Mouse (Mus musculus): Measurements from ENCODE around the gene Mical2. TPM values are rescaled to one million over a fixed set of nuclear protein-coding genes. Genes with fewer than 3 reads are reported as not detected.
A peak's percentile ranks its signal among the peaks of the same experiment; 100 is the strongest.

Mical2 gene
- polyA plus RNA-seq, 1 experiment from 2014 or later: 4.4 TPM

DNA sequence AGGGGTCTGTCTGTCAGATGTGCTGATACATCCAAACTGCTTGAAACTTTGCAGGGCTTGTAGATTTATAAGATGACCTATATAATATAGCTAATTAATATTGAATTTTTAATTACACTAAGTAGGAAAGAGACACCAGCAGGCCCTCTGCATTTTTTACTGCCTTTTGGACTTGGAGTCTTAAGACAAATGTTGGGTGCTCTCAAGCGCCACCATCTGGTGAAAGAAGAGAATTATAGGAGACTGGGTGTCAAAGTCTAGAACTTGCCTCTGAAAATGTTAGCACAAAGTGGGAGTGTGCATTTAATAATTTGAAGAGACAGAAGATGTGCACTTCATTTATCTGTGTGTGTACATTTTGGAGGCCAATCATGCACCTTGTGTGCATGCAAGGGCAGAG, 103.3 kb downstream of the Mical2 start:
- Histone ChIP-seq H3K4me1 (0 out of 2 replicates have a peak, but pooled peaks cover 3% of the 10 kb centered on the region), H3K9me3 (no peaks in the 10 kb centered on the region), H3K27me3 (peaks cover 3% of the 10 kb centered on the region; the same call in 1 of the 2 replicates), H3K36me3 (no peaks in the 10 kb centered on the region), H3K27ac (no peak overlapping the region), H3K4me3 (no peak overlapping the region), H3K9ac (no peak overlapping the region), H3K4me2 (no peak overlapping the region)
- ATAC-seq (ENCODE audit: insufficient number of reproducible peaks, low FRiP score, low TSS enrichment, low read depth): no peak
- whole genome bisulfite sequencing: 26% methylated on average over 1 of the region's 1 CpGs

DNA sequence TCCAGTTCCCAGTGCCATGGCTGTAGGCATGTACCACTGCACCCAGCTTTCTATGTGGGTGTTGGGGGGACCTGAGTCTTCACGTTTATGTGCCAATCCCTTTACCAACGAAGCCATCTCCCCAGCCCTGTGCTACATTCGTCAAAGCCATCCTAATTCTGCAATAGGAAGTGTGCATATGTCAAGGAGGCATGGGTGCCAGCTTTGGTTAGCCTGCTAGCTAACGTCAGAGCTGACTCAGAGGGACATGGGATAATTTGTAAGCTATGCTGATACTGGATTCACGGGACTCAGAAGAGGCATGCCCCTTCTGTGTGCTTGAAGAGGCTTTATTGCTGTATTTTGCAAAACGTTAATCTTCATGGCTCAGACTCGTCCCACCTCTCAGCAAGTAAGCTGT, 103.8 kb downstream of the Mical2 start:
- WGBS: 77% methylated on average over 7 of the region's 7 CpGs

DNA sequence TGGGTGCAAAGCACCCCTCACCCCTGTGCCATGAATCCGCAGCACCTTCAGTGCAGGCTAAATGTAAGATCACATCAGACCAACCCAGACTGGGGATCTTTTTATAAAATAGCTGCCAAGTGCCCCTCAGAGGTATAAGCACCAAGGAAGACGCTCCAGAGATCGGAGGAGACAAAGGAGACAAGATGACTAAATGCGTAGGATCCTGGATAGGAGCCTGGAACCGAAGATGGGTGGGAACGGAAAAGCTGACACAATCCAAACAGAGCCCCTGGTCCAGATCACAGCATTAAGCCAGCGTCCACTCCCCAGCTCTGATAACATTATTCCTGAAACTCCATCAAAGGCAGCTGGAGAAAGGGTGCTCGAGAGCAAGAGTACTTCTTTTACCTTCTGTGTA, 105.3 kb downstream of the Mical2 start:
- WGBS: 82% methylated on average over 8 of the region's 8 CpGs
- H3K36me3 ChIP-seq: no peaks in the 10 kb centered on the region

More for the DNA sequence above, 103.8 kb downstream of the Mical2 start:
- no peak overlapping the region for H3K4me2 ChIP-seq
- H3K9me3 ChIP-seq: no peaks in the 10 kb centered on the region
- no peak overlapping the region for H3K27ac ChIP-seq
- ATAC-seq (ENCODE audit: insufficient number of reproducible peaks, low FRiP score, low TSS enrichment, low read depth): no peak
- H3K36me3 ChIP-seq: no peaks in the 10 kb centered on the region
- H3K27me3 ChIP-seq: peaks cover 3% of the 10 kb centered on the region; the same call in 1 of the 2 replicates
- no peak overlapping the region for H3K9ac ChIP-seq
- 0 out of 2 replicates have a peak, but pooled peaks cover 3% of the 10 kb centered on the region for H3K4me1 ChIP-seq
- no peak overlapping the region for H3K4me3 ChIP-seq

DNA sequence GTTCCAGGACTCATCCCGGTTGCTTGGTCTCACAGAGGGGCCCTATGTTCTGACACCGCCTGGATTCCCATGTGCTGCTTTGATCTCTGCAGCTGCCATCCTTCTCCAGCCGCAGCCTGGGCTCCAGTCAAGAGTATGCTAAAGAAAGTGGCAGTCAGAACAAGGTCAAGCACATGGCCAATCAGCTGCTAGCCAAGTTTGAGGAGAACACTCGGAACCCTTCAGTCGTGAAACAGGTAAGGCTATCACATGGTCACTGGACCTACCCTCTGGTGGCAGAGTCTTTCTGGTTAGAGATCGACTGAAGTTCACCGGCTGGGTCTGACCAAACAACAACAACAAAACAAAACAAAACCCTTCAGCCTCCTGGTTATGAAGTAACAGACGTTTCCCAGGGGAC, 106.1 kb downstream of the Mical2 start:
- Histone ChIP-seq H3K9ac (no peak overlapping the region), H3K27ac (no peak overlapping the region), H3K4me1 (peaks cover 19% of the 10 kb centered on the region), H3K9me3 (no peaks in the 10 kb centered on the region), H3K4me3 (no peak overlapping the region), H3K4me2 (no peak overlapping the region), H3K27me3 (peaks cover 10% of the 10 kb centered on the region; the same call in 1 of the 2 replicates), H3K36me3 (no peaks in the 10 kb centered on the region)
- no peak for ATAC-seq (ENCODE audit: insufficient number of reproducible peaks, low FRiP score, low TSS enrichment, low read depth)
- WGBS: 67% methylated on average over 8 of the region's 8 CpGs

More for the DNA sequence above, 105.3 kb downstream of the Mical2 start:
- Histone ChIP-seq H3K4me3 (no peak overlapping the region), H3K9ac (no peak overlapping the region), H3K9me3 (no peaks in the 10 kb centered on the region), H3K4me2 (no peak overlapping the region), H3K27me3 (peaks cover 10% of the 10 kb centered on the region; the same call in 1 of the 2 replicates), H3K27ac (no peak overlapping the region), H3K4me1 (peaks cover 11% of the 10 kb centered on the region)
- no peak for ATAC-seq (ENCODE audit: insufficient number of reproducible peaks, low FRiP score, low TSS enrichment, low read depth)

DNA sequence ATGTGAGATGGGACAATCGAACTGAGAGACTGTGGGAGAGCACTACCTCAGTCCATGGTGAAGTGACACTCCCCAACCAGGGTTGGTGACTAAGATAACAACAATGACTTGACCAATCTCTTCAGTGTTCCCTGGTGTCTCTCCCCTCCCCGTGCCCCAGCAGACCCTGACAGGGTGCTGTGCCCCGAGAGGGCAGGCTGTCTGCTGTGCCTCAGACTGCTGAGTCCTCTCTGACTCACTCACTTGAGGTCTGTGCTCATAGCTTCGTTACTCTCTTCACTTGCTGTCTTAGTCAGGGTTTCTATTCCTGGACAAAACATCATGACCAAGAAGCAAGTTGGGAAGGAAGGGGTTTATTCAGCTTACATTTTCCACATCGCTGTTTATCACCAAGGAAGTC, 106.8 kb downstream of the Mical2 start:
- H3K27ac ChIP-seq: no peak overlapping the region
- no peak overlapping the region for H3K9ac ChIP-seq
- ATAC-seq (ENCODE audit: insufficient number of reproducible peaks, low FRiP score, low TSS enrichment, low read depth): no peak
- peaks cover 25% of the 10 kb centered on the region for H3K4me1 ChIP-seq
- no peaks in the 10 kb centered on the region for H3K9me3 ChIP-seq
- peaks cover 10% of the 10 kb centered on the region; the same call in 1 of the 2 replicates for H3K27me3 ChIP-seq
- H3K36me3 ChIP-seq: no peaks in the 10 kb centered on the region
- WGBS: 72% methylated on average over 5 of the region's 5 CpGs
- no peak overlapping the region for H3K4me3 ChIP-seq
- H3K4me2 ChIP-seq: no peak overlapping the region

DNA sequence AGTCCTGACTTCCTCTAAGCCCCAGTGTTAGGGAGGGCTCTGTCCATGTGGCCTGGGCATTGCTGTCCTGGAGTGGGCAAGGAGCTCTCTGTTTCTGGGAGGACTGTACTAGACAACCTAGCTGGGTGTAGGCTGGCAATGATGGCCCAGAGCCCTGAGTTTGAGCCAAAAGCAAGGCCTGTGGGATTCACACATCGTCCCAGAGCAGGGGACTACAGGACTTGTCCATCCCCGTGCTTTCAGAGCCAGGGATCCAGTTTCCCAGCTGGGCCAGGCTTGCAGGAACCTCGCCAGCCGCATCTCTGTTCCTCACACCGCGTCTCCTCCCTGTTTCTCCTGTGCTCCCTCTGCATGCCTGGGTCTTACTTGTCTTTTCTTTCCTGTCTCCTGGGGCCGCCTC, 107.7 kb downstream of the Mical2 start:
- WGBS: 68% methylated on average over 7 of the region's 7 CpGs
- ATAC-seq (ENCODE audit: insufficient number of reproducible peaks, low FRiP score, low TSS enrichment, low read depth): no peak

DNA sequence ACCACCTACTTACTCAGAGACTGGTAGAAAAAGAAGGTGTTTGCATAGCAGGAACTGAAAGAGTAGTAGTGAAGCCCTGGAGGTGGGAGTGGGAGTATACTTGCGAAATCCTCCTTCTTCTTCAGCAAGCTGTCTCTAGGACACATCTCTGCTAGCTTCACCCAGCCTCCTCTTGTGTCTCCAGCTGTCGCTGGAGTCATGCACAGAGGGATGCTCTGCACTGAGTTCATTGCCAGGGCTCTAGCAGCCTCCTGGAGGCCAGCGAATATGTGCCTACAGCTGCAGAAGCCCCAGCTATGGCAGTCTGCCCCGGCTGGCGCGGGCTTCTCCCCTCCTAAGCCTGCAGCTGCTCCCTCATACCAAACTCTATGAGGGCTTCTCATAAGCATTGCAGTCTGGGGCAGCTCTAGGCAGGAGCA, 110.6 kb downstream of the Mical2 start:
- peak; percentile 77; the same call in 1 of the 2 replicates for ATAC-seq (ENCODE audit: insufficient number of reproducible peaks, low FRiP score, low TSS enrichment, low read depth)
- WGBS: 33% methylated on average over 6 of the region's 6 CpGs
- no peak overlapping the region for H3K4me3 ChIP-seq
- no peaks in the 10 kb centered on the region for H3K9me3 ChIP-seq
- peak overlapping the region; percentile 30 for H3K4me2 ChIP-seq
- H3K27ac ChIP-seq: peak overlapping the region; percentile 79
- H3K27me3 ChIP-seq: peaks cover 10% of the 10 kb centered on the region; the same call in 1 of the 2 replicates
- no peaks in the 10 kb centered on the region for H3K36me3 ChIP-seq
- H3K9ac ChIP-seq: no peak overlapping the region
- H3K4me1 ChIP-seq: peaks cover 29% of the 10 kb centered on the region

More for the DNA sequence above, 107.7 kb downstream of the Mical2 start:
- no peak overlapping the region for H3K27ac ChIP-seq
- no peaks in the 10 kb centered on the region for H3K36me3 ChIP-seq
- peaks cover 29% of the 10 kb centered on the region for H3K4me1 ChIP-seq
- no peak overlapping the region for H3K4me3 ChIP-seq
- H3K9ac ChIP-seq: no peak overlapping the region
- H3K9me3 ChIP-seq: no peaks in the 10 kb centered on the region
- peaks cover 13% of the 10 kb centered on the region; the same call in 1 of the 2 replicates for H3K27me3 ChIP-seq
- no peak overlapping the region for H3K4me2 ChIP-seq

DNA sequence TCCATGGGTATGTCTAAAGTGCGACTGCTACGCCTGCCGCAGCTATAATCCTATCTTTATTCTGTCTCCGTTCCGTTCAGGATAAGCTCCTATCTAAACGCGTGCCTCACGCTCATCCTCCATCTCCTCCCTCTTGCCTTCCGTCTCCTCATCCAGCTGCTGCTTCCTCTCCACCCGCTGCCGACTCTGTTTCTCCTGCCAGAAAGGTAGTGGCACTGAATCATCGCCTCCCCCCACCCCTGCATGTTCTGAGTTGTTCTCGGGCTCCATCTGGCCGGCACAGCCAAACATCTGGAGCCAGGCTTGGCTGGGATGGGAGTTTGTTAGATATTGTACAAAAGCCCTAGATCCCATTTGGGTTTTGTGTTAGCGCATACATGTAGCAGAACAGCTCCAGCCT, 111.1 kb downstream of the Mical2 start:
- no peaks in the 10 kb centered on the region for H3K36me3 ChIP-seq
- peaks cover 10% of the 10 kb centered on the region; the same call in 1 of the 2 replicates for H3K27me3 ChIP-seq
- no peak overlapping the region for H3K4me3 ChIP-seq
- H3K4me2 ChIP-seq: peak overlapping the region; percentile 30
- peak overlapping the region; percentile 79 for H3K27ac ChIP-seq
- H3K9ac ChIP-seq: no peak overlapping the region
- H3K4me1 ChIP-seq: peaks cover 29% of the 10 kb centered on the region
- WGBS: 41% methylated on average over 15 of the region's 15 CpGs
- H3K9me3 ChIP-seq: no peaks in the 10 kb centered on the region
- peak; percentile 47; the same call in 1 of the 2 replicates for ATAC-seq (ENCODE audit: insufficient number of reproducible peaks, low FRiP score, low TSS enrichment, low read depth)

DNA sequence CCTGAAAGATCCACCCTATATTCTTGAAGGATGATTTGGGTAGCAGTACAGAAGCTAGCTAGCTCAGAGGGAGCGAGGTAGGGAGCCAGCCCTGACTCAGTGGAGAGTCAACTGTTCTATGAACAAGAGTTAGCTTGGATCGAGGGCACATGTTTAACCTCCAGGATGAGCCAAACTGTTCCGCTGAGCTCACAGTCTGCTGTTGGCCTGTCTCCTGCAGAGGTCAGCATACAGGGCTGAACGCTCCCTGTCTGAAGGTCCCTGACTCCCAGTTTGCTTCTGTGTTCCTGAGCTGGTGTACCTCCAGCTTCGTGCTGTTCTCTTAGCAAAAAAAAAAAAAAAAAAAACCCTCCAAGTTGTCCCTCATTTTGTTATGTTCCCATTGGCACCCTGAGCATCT, 112.1 kb downstream of the Mical2 start:
- peaks cover 29% of the 10 kb centered on the region for H3K4me1 ChIP-seq
- H3K36me3 ChIP-seq: no peaks in the 10 kb centered on the region
- H3K27me3 ChIP-seq: peaks cover 10% of the 10 kb centered on the region; the same call in 1 of the 2 replicates
- WGBS: 83% methylated on average over 5 of the region's 5 CpGs
- H3K9ac ChIP-seq: no peak overlapping the region
- H3K4me2 ChIP-seq: no peak overlapping the region
- H3K4me3 ChIP-seq: no peak overlapping the region
- no peaks in the 10 kb centered on the region for H3K9me3 ChIP-seq
- no peak for ATAC-seq (ENCODE audit: insufficient number of reproducible peaks, low FRiP score, low TSS enrichment, low read depth)
- H3K27ac ChIP-seq: no peak overlapping the region; the same call in 1 of the 2 replicates

DNA sequence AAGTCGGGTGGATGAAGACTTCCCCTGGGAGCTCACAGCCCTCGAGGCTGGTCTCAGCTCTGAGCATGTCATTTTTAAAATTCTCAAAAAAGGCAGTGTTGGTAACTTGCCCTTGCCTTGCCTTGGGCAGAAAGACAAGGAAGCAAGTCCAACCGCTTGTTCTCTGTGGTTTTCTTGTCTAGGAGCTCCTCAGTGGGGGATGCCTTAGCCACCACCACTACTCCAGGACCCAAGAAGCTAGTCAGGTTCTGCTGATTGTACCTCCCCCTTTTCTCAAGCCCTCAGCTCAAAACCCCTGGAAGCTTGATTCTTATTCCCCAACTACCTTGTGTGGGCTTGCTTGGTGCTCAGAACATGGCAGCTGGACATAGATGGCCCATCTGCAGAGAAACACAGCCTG, 115.4 kb downstream of the Mical2 start:
- no peak for ATAC-seq (ENCODE audit: insufficient number of reproducible peaks, low FRiP score, low TSS enrichment, low read depth)
- WGBS: 54% methylated on average over 3 of the region's 3 CpGs

DNA sequence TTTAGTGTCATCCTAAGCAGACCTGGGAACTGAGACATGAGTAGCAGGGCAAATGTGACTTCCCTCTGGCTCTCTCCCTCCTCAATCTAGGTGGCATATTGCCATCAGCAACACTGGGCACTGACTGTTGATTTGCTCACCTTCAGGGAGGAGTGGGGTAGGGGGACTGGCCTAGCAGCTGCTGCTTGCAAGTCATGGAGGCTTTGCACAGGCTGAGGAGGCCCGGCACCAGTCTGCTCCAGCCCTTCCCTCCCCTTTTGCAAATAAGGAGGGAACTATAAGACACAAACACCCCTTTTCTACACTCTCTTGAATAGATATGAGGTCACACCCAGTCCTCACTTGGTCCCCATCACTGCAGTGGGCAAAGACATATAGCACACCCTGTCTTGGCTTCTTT, 120.0 kb downstream of the Mical2 start:
- Histone ChIP-seq H3K4me3 (no peak overlapping the region), H3K4me1 (no peaks in the 10 kb centered on the region), H3K27ac (no peak overlapping the region), H3K36me3 (no peaks in the 10 kb centered on the region), H3K9ac (no peak overlapping the region), H3K9me3 (no peaks in the 10 kb centered on the region), H3K4me2 (no peak overlapping the region), H3K27me3 (no peaks in the 10 kb centered on the region)
- 67% methylated on average over 1 of the region's 1 CpGs for WGBS
- no peak for ATAC-seq (ENCODE audit: insufficient number of reproducible peaks, low FRiP score, low TSS enrichment, low read depth)

More for the DNA sequence above, 115.4 kb downstream of the Mical2 start:
- Histone ChIP-seq H3K4me2 (no peak overlapping the region), H3K4me1 (peaks cover 17% of the 10 kb centered on the region), H3K36me3 (no peaks in the 10 kb centered on the region), H3K4me3 (no peak overlapping the region), H3K9me3 (no peaks in the 10 kb centered on the region), H3K27me3 (peaks cover 3% of the 10 kb centered on the region; the same call in 1 of the 2 replicates), H3K9ac (no peak overlapping the region), H3K27ac (no peak overlapping the region)

DNA sequence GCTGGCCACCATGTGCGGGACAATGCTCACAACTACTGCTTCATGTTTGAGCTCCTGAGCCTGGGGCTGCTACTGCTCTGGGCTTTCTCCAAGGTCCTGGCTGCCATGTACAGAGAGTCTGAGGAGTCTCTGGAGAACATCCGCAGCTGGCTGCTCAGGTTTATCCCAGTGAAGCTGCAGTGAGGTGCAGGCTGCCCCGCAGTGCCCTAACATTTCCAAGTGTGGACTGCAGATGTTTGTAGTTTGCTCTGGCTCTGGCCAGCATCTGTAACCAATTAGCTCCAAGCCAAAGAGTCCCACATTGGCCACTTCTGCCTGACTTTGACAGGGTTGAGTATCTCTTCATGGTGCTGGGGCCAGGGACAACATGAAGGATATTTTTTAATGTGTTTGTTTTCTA, 125.9 kb downstream of the Mical2 start:
- Histone ChIP-seq H3K9ac (no peak overlapping the region), H3K4me1 (peaks cover 42% of the 10 kb centered on the region), H3K27me3 (no peaks in the 10 kb centered on the region), H3K36me3 (no peaks in the 10 kb centered on the region), H3K27ac (no peak overlapping the region), H3K4me2 (no peak overlapping the region), H3K9me3 (no peaks in the 10 kb centered on the region), H3K4me3 (no peak overlapping the region)
- no peak for ATAC-seq (ENCODE audit: insufficient number of reproducible peaks, low FRiP score, low TSS enrichment, low read depth)
- 24% methylated on average over 3 of the region's 3 CpGs for WGBS

DNA sequence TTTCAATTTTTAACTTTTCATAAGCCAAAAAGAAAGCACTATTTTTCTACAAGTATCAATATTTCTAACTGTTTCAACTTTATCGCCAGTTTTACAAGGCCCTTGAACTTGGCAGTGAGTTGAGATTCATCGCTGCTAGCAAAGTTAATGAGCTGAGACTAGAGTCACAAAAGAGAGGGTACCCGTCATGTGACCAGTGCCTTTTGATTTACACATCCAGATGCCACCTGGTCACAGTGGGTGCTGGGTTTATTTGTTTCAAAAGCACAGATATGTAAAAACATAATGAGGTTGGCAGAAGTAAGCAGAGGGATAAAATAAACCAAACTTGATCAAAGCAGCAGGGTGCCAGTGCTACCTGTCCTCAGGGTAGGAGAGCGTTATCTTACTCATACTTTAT, 126.3 kb downstream of the Mical2 start:
- ATAC-seq (ENCODE audit: insufficient number of reproducible peaks, low FRiP score, low TSS enrichment, low read depth): no peak
- Histone ChIP-seq H3K9ac (no peak overlapping the region), H3K4me2 (no peak overlapping the region), H3K4me1 (peaks cover 42% of the 10 kb centered on the region), H3K27ac (no peak overlapping the region), H3K36me3 (no peaks in the 10 kb centered on the region), H3K4me3 (no peak overlapping the region), H3K9me3 (no peaks in the 10 kb centered on the region), H3K27me3 (no peaks in the 10 kb centered on the region)
- WGBS: 35% methylated on average over 4 of the region's 4 CpGs

Measured in limb, embryonic 15.5 days (tissue).